Mouse (Mus musculus) gastrocnemius, postnatal 14 days (tissue): ENCODE measurements around the gene Klrk1. TPM values are rescaled to one million over a fixed set of nuclear protein-coding genes. Genes with fewer than 3 reads are reported as not detected.
"Not testable (repeated sequence)": the region's sequence is repeated elsewhere in the genome, so short reads cannot be mapped to it uniquely, and the experiment has no call there.

Source experiments
- DNase-seq: peaks from one replicate; pipeline ENCODE4 v3.0.0; 2021; ENCODE audit warnings: mixed read lengths
- intact Hi-C: fragments of 180-260 bp; cut with DNase I; formaldehyde crosslinking; loops from one replicate; pipeline ENCODE4 v1.15.1; 2025; ENCODE audit warnings: low total_unique reads
- long read RNA-seq, 2 experiments: library from polyadenylated mRNA; stranded (forward); transcript quantifications; one replicate each; pipeline ENCODE4 v2.0.0; 2021
- total RNA-seq, 2 experiments: library from RNA; stranded (reverse); gene quantifications; 2 replicates each; pipeline ENCODE4 v1.2.3; 2021

Klrk1 gene
- not detected for total RNA-seq
- long read RNA-seq, experiment 1: 0 reads
- long read RNA-seq, experiment 2: 0 reads

- intact Hi-C loops: no loop called here
These were observed at the start of gene Klrk1 for GRCm38 (mm10) chr6:129623735-129624134. Gene Klrk1 (minus strand): TSS chr6:129623864.

GRCm38 (mm10) chr6:129661301-129661700 is 37.6 kb upstream of the Klrk1 start:
- intact Hi-C loops, DNase-seq: not testable (repeated sequence)

More at GRCm38 (mm10) chr6:129623735-129624134, at the start of gene Klrk1:
- DNase-seq: no peak

DNA sequence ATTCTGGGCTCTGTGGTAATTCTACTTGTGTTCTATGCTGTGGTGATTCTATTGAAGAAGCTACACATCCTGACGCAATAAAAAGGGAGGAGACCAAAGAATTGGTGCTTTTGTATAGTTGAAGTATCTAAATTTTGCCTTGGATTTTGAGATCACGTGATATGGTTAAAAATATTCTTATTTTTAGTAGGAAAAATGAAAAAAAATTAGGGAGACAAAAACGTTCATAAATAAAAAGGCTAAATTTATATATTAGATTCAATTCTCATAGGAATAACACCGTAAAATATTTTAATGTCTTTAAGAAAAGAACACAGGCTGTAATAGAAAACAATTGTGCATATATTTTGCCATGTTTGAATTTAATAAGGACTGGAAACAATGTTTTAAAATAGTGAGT is 36.9 kb upstream of the Klrk1 start, which contains the start of gene Klrc2:
Gene Klrc2 (minus strand): TSS at position 101 of the 400 bp plus-strand sequence.
- intact Hi-C loops: not testable (repeated sequence)

GRCm38 (mm10) chr6:129644054-129644453 is 20.4 kb upstream of the Klrk1 start:
- intact Hi-C loops, DNase-seq: not testable (repeated sequence)

More for the DNA sequence above, 36.9 kb upstream of the Klrk1 start, which contains the start of gene Klrc2:
- DNase-seq: not testable (repeated sequence)

DNA sequence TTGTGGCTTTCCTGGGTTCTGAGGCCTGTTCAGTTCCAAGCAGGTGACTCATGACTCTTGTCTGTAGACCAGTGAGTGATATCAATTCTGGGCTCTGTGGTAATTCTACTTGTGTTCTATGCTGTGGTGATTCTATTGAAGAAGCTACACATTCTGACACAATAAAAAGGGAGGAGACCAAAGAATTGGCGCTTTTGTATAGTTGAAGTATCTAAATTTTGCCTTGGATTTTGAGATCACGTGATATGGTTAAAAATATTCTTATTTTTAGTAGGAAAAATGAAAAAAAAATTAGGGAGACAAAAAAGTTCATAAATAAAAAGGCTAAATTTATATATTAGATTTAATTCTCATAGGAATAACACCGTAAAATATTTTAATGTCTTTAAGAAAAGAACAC is 19.6 kb upstream of the Klrk1 start, which contains the start of gene Klrc3:
Gene Klrc3 (minus strand): TSS at position 101 of the 400 bp plus-strand sequence.
- DNase-seq: not testable (repeated sequence)

DNA sequence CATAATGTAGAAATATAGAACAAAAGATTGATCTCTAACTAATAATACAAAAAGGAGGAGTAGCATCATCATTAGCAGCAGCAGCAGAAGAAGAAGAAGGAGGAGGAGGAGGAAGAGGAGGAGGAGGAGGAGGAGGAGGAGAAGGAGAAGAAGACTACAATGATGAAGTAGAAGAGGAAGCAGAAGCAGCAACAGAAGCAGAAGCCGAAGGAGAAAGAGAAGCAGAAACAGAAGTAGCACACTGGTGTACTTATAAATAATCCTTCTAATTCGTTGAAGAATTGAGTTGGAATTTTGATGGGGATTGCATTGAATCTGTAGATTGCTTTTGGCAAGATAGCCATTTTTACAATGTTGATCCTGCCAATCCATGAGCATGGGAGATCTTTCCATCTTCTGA is 7.4 kb upstream of the Klrk1 start:
- intact Hi-C loops, DNase-seq: not testable (repeated sequence)

More for the DNA sequence above, 19.6 kb upstream of the Klrk1 start, which contains the start of gene Klrc3:
- intact Hi-C loops: not testable (repeated sequence)

DNA sequence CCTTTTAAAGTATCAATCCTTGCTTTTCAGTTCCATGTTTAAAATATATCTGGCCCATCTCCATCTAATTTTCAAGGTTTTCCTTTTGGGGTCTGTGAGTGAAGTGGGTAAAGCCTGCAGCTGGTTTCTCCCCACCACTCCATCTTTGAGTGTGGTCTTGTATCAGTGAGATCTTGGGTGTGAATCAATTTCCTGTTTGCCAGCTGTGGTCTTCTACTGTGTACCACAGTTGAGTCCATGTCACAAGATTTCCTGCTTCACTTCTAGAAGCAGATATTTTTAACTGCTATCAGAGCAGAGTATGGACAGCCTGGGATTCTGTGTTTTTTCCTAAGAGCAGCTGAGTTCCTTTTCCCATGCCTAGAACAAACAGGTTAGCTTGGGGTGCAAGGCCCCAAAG is 15.3 kb downstream of the Klrk1 start:
- no peak for DNase-seq
- intact Hi-C loops: no loop called here

GRCm38 (mm10) chr6:129591508-129591907 is 32.2 kb downstream of the Klrk1 start, which contains the start of gene Klrd1:
Gene Klrd1 (plus strand): TSS chr6:129591782.
- intact Hi-C loops: no loop called here
- DNase-seq: no peak

GRCm38 (mm10) chr6:129583014-129583413 is 40.6 kb downstream of the Klrk1 start:
- intact Hi-C loops: no loop called here
- no peak for DNase-seq

- intact Hi-C loops: no loop called here
- no peak for DNase-seq
These were observed 41.8 kb downstream of the Klrk1 start for GRCm38 (mm10) chr6:129581896-129582295.

GRCm38 (mm10) chr6:129581274-129581673 is 42.4 kb downstream of the Klrk1 start:
- no peak for DNase-seq
- intact Hi-C loops: no loop called here

- intact Hi-C loops: no loop called here
These were observed 46.1 kb downstream of the Klrk1 start, which contains the start of gene Klre1 for GRCm38 (mm10) chr6:129577605-129578004. Gene Klre1 (plus strand): TSS chr6:129577905.

DNA sequence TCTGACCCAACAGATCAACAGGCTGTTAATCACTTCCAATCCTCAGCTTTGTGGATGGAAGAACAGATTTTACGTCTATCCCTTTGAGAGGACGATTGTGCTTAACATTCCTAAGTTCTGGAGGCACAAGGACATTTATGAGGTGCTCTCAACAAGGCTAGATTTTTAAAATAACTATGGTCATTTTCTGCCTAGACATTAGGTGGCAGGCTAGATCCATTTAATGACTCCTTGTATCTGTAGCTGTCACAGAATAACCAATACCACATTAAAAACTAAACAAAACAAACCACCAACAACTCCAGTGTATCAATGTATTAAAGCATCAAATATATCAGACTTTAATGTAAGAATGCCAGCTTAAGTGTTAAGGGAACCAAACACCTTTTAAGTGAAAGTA is 48.3 kb downstream of the Klrk1 start:
- intact Hi-C loops: no loop called here
- DNase-seq: no peak

More at GRCm38 (mm10) chr6:129577605-129578004, 46.1 kb downstream of the Klrk1 start, which contains the start of gene Klre1:
- DNase-seq: no peak

DNA sequence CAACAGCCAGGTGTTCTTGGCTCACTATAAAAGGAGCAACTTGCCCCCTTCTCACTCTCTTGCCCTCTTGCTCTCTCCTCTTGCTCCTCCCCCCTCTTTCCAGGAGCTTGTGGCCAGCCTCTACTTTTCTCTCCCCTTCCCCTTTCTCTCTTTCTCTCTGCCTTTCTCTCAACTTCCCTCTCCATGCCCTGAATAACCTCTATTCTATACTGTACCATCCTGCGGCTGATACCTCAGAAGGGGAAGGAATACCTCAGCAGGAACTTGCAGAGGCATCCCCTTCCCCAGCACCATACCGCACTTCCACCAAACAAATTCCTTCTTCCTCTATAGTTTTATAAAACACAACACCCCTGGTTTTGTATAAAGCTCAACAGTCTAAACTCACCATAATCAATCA is 58.4 kb downstream of the Klrk1 start:
- intact Hi-C loops: no loop called here
- no peak for DNase-seq

Other genes with a start within 250 kb of the Klrk1 start
- not detected for gene Clec12b, start 238.0 kb downstream of the Klrk1 start, total RNA-seq
- gene Clec1b, start 226.6 kb downstream of the Klrk1 start, total RNA-seq: under 1 TPM in 1 of 2 experiments, not detected in 1; 0.35 TPM
- gene Clec9a, start 215.0 kb downstream of the Klrk1 start, total RNA-seq: not detected
- gene Clec1a, start 171.9 kb downstream of the Klrk1 start, total RNA-seq: 1 to 10 TPM; 3.5 to 4.5 TPM
- not detected for gene Olr1, start 116.7 kb downstream of the Klrk1 start, total RNA-seq
- gene Tmem52b, start 111.3 kb downstream of the Klrk1 start, total RNA-seq: not detected
- gene Gabarapl1, start 90.7 kb downstream of the Klrk1 start, total RNA-seq: 10 to 100 TPM; 27.8 to 35.4 TPM
- not detected for gene Klre1, start 46.0 kb downstream of the Klrk1 start, total RNA-seq
- not detected for gene Klrd1, start 32.1 kb downstream of the Klrk1 start, total RNA-seq
- gene Klrc3, start 19.5 kb upstream of the Klrk1 start, total RNA-seq: not detected
- not detected for gene Klrc2, start 36.8 kb upstream of the Klrk1 start, total RNA-seq
- not detected for gene Klrc1, start 55.1 kb upstream of the Klrk1 start, total RNA-seq
- gene Klri1, start 93.3 kb upstream of the Klrk1 start, total RNA-seq: not detected
- not detected for gene Klri2, start 116.6 kb upstream of the Klrk1 start, total RNA-seq
- gene Gm156, start 160.4 kb upstream of the Klrk1 start, total RNA-seq: not detected
- gene Gm17631, start 238.8 kb upstream of the Klrk1 start, total RNA-seq: not detected